Mouse (Mus musculus): ENCODE measurements around the gene C530025M09Rik.

DNA sequence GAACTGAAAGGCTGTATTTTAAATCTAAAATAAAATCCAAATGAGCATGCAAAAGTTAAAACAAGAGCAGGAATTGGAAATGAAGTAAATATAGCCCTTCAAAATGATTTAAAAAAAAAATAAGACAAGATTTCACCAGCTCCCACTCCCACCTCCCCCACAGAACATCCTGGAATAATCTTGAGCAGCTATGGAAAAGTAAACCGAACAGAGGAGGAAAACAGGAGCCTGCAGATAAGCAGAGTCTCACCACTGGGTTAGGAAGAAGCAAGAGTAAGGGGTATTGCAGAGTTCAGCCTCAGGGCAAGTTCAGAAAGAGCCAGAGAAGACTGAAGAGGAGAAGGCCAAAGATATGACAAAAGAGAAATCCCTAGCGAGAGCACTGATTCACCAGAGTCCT, 46.9 kb upstream of the C530025M09Rik start:
- no peak for TF ChIP-seq POLR2A (IDR thresholded peaks at IDR 0.05; ENCODE audit: low read depth, low read length)
- no peak for TF ChIP-seq ELF1 (IDR thresholded peaks at IDR 0.05; ENCODE audit: low read depth, low read length)
- no peak for TF ChIP-seq CTCF (conservative IDR thresholded peaks at IDR 0.05 in 1 of 2, IDR thresholded peaks at IDR 0.05 in 1 of 2; ENCODE audit: low read depth in 2 of 2, low read length in 2 of 2)

Measured in CH12.LX (cell line).